Mouse (Mus musculus): ENCODE data around the gene Scnn1a. TPM values are rescaled to one million over a fixed set of nuclear protein-coding genes. Genes with fewer than 3 reads are reported as not detected.

Gene Scnn1a
- polyA plus RNA-seq, 1 experiment from 2014 or later, result 1.1 TPM

GRCm38 (mm10) chr6:125321114-125321855 lies 826 bp downstream of the Scnn1a start:
- H3K9me3 ChIP-seq (ENCODE audit: low read length), result no peaks in the 10 kb centered on the region
- DNase-seq (no peak), ATAC-seq (no peak)
- no peak overlapping the region for H3K9ac ChIP-seq (replicated peaks)
- no peak overlapping the region for H3K27ac ChIP-seq (ENCODE audit: low read depth)
- peaks cover 19% of the 10 kb centered on the region for H3K27me3 ChIP-seq (ENCODE audit: insufficient read depth, low read length)
- H3K36me3 ChIP-seq (replicated peaks; ENCODE audit: insufficient read depth, low read length), result no peaks in the 10 kb centered on the region
- no peak overlapping the region for H3K4me3 ChIP-seq (ENCODE audit: low read depth, low read length)
- 20% methylated on average over 26 of the region's 26 CpGs for WGBS (ENCODE audit: insufficient replicate concordance)
- peaks cover 8% of the 10 kb centered on the region; the same call in 1 of the 2 replicates for H3K4me1 ChIP-seq (ENCODE audit: insufficient read depth)
- no peak overlapping the region; the same call in 1 of the 2 replicates for H3K4me2 ChIP-seq (ENCODE audit: low read depth, low read length)
- TF ChIP-seq CTCF (IDR thresholded peaks at IDR 0.05; ENCODE audit: low read depth), result no peak
- no peak for TF ChIP-seq EP300 (IDR thresholded peaks at IDR 0.05; ENCODE audit: low read depth)

GRCm38 (mm10) chr6:125322794-125323193 lies 2.3 kb downstream of the Scnn1a start:
- no peaks in the 10 kb centered on the region for H3K9me3 ChIP-seq (ENCODE audit: low read length)
- H3K4me2 ChIP-seq (ENCODE audit: low read depth, low read length), result no peak overlapping the region
- TF ChIP-seq EP300 (IDR thresholded peaks at IDR 0.05; ENCODE audit: low read depth) (no peak), CTCF (IDR thresholded peaks at IDR 0.05; ENCODE audit: low read depth) (no peak)
- H3K9ac ChIP-seq (replicated peaks), result no peak overlapping the region
- H3K27ac ChIP-seq (ENCODE audit: low read depth), result no peak overlapping the region
- 62% methylated on average over 13 of the region's 13 CpGs for WGBS (ENCODE audit: insufficient replicate concordance)
- no peaks in the 10 kb centered on the region for H3K36me3 ChIP-seq (replicated peaks; ENCODE audit: insufficient read depth, low read length)
- no peak for ATAC-seq
- no peak for DNase-seq
- no peak overlapping the region for H3K4me3 ChIP-seq (ENCODE audit: low read depth, low read length)
- peaks cover 8% of the 10 kb centered on the region; the same call in 1 of the 2 replicates for H3K4me1 ChIP-seq (ENCODE audit: insufficient read depth)
- H3K27me3 ChIP-seq (ENCODE audit: insufficient read depth, low read length), result peaks cover 19% of the 10 kb centered on the region

- H3K9me3 ChIP-seq (ENCODE audit: low read length), result no peaks in the 10 kb centered on the region
- H3K36me3 ChIP-seq (replicated peaks; ENCODE audit: insufficient read depth, low read length), result no peaks in the 10 kb centered on the region
- H3K4me2 ChIP-seq (ENCODE audit: low read depth, low read length), result no peak overlapping the region
- no peak overlapping the region for H3K4me3 ChIP-seq (ENCODE audit: low read depth, low read length)
- WGBS (ENCODE audit: insufficient replicate concordance), result 56% methylated on average over 6 of the region's 6 CpGs
- H3K27me3 ChIP-seq (ENCODE audit: insufficient read depth, low read length), result peaks cover 19% of the 10 kb centered on the region
- peaks cover 8% of the 10 kb centered on the region; the same call in 1 of the 2 replicates for H3K4me1 ChIP-seq (ENCODE audit: insufficient read depth)
- no peak overlapping the region for H3K27ac ChIP-seq (ENCODE audit: low read depth)
- ATAC-seq (no peak), DNase-seq (no peak)
- TF ChIP-seq CTCF (IDR thresholded peaks at IDR 0.05; ENCODE audit: low read depth) (no peak), EP300 (IDR thresholded peaks at IDR 0.05; ENCODE audit: low read depth) (no peak)
- no peak overlapping the region for H3K9ac ChIP-seq (replicated peaks)
Measured at GRCm38 (mm10) chr6:125323547-125323946, 3.1 kb downstream of the Scnn1a start.

- TF ChIP-seq CTCF (IDR thresholded peaks at IDR 0.05; ENCODE audit: low read depth), result no peak
- no peak for TF ChIP-seq EP300 (IDR thresholded peaks at IDR 0.05; ENCODE audit: low read depth)
- Histone ChIP-seq H3K36me3 (replicated peaks; ENCODE audit: insufficient read depth, low read length) (no peaks in the 10 kb centered on the region), H3K27ac (ENCODE audit: low read depth) (no peak overlapping the region), H3K4me2 (ENCODE audit: low read depth, low read length) (no peak overlapping the region), H3K4me1 (ENCODE audit: insufficient read depth) (peaks cover 8% of the 10 kb centered on the region; the same call in 1 of the 2 replicates), H3K27me3 (ENCODE audit: insufficient read depth, low read length) (peaks cover 19% of the 10 kb centered on the region), H3K4me3 (ENCODE audit: low read depth, low read length) (no peak overlapping the region), H3K9ac (replicated peaks) (no peak overlapping the region), H3K9me3 (ENCODE audit: low read length) (no peaks in the 10 kb centered on the region)
- 41% methylated on average over 6 of the region's 6 CpGs for WGBS (ENCODE audit: insufficient replicate concordance)
- DNase-seq (no peak), ATAC-seq (0 out of 2 replicates have a peak, but pooled peaks have one; percentile 13)
Measured at GRCm38 (mm10) chr6:125325337-125325736, 4.9 kb downstream of the Scnn1a start.

GRCm38 (mm10) chr6:125328243-125328642 lies 7.8 kb downstream of the Scnn1a start:
- no peaks in the 10 kb centered on the region for H3K27me3 ChIP-seq (ENCODE audit: insufficient read depth, low read length)
- 69% methylated on average over 5 of the region's 5 CpGs for WGBS (ENCODE audit: insufficient replicate concordance)
- no peaks in the 10 kb centered on the region for H3K9me3 ChIP-seq (ENCODE audit: low read length)
- no peak overlapping the region for H3K4me3 ChIP-seq (ENCODE audit: low read depth, low read length)
- H3K9ac ChIP-seq (replicated peaks), result no peak overlapping the region
- H3K36me3 ChIP-seq (replicated peaks; ENCODE audit: insufficient read depth, low read length), result no peaks in the 10 kb centered on the region
- H3K4me1 ChIP-seq (ENCODE audit: insufficient read depth), result peaks cover 6% of the 10 kb centered on the region; the same call in 1 of the 2 replicates
- H3K27ac ChIP-seq (ENCODE audit: low read depth), result no peak overlapping the region
- DNase-seq (peak; percentile 53), ATAC-seq (no peak)
- H3K4me2 ChIP-seq (ENCODE audit: low read depth, low read length), result no peak overlapping the region
- TF ChIP-seq CTCF (IDR thresholded peaks at IDR 0.05; ENCODE audit: low read depth), result peak; percentile 71
- no peak for TF ChIP-seq EP300 (IDR thresholded peaks at IDR 0.05; ENCODE audit: low read depth)

- Histone ChIP-seq H3K4me3 (ENCODE audit: low read depth, low read length) (peak overlapping the region; percentile 39), H3K27ac (ENCODE audit: low read depth) (peak overlapping the region; percentile 44; the same call in 1 of the 2 replicates), H3K36me3 (replicated peaks; ENCODE audit: insufficient read depth, low read length) (no peaks in the 10 kb centered on the region), H3K9ac (replicated peaks) (peak overlapping the region; percentile 45; the same call in 1 of the 2 replicates), H3K4me1 (ENCODE audit: insufficient read depth) (peaks cover 6% of the 10 kb centered on the region), H3K27me3 (ENCODE audit: insufficient read depth, low read length) (no peaks in the 10 kb centered on the region), H3K9me3 (ENCODE audit: low read length) (no peaks in the 10 kb centered on the region), H3K4me2 (ENCODE audit: low read depth, low read length) (peak overlapping the region; percentile 70)
- ATAC-seq (peak; percentile 89), DNase-seq (peak; percentile 87)
- TF ChIP-seq EP300 (IDR thresholded peaks at IDR 0.05; ENCODE audit: low read depth) (no peak), CTCF (IDR thresholded peaks at IDR 0.05; ENCODE audit: low read depth) (no peak)
- WGBS (ENCODE audit: insufficient replicate concordance), result 2% methylated on average over 39 of the region's 39 CpGs
Measured at GRCm38 (mm10) chr6:125330626-125331326, 10.3 kb downstream of the Scnn1a start.

Measured in liver, postnatal 0 days (tissue).